Mouse (Mus musculus): Measurements from ENCODE around the gene Adm2. TPM values are rescaled to one million over a fixed set of nuclear protein-coding genes. Genes with fewer than 3 reads are reported as not detected.
A peak's percentile ranks its signal among the peaks of the same experiment; 100 is the strongest.

Adm2 gene
- polyA plus RNA-seq, 1 experiment, result not detected

DNA sequence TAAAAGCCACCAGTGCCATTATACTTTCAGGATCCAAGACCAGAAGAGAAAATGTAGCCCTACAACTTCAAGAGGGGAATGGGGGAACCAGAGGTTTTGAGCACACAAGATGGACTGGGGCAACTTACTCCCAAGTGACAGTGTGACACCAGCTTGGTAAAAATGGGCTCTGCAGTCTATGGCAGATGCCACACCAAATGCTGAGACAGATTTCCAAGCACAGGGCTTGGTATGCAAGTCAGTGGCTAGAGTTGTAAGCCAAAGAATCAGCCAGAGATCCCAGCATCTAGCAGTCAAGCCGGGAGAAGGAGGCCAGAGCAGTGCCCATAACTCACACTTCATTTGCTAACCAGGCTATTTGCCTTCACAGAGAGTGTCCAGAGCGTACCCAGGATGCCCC lies 24.8 kb upstream of the Adm2 start:
- no peak overlapping the region for H3K4me3 ChIP-seq (ENCODE audit: insufficient read depth, low read depth, low read length)
- H3K4me1 ChIP-seq (ENCODE audit: control insufficient read depth, insufficient read depth, insufficient read length, low read length), result no peaks in the 10 kb centered on the region
- no peak overlapping the region for H3K27ac ChIP-seq (replicated peaks; ENCODE audit: low read depth, low read length)

DNA sequence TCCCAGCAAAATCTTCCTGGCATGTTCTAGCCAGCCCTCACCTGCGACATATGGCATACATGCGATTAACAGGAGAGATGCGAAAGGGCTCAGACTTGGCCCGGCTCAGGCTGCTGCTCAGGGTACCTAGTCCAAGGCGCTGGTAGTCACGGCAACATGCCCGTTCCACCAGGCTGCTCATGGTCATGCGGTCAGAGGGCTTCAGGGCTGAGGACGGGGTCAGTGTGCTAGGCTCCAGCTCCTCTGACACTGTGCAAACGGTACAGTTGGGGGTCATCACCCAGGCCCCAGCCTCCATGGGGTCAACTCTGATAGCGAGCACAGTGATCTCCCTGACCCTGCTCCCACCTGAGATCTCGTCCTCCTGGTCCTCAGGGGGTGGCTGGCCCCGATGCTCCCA lies 22.3 kb upstream of the Adm2 start:
- H3K4me1 ChIP-seq (ENCODE audit: control insufficient read depth, insufficient read depth, insufficient read length, low read length), result no peaks in the 10 kb centered on the region
- H3K4me3 ChIP-seq (ENCODE audit: insufficient read depth, low read depth, low read length), result no peak overlapping the region
- no peak overlapping the region for H3K27ac ChIP-seq (replicated peaks; ENCODE audit: low read depth, low read length)

DNA sequence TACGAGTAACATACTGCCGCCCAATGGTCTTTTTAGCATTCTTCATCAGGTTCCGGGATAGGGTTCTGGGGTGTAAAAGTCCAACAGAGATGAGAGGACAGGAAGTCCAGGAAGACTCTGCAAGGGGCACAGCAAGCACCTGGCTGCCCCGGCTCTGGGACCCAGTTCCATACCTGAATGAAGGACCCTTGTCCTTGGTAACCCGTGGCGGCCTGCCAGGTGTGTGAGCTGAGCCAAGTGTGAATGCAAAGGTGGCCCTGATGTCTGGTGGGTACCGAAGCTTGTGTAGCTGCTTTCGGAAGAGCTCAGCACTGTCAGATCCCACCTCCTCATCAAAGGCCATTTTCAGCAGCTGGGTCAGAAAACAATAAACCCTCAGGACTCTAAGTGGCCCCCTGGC lies 21.9 kb upstream of the Adm2 start:
- Histone ChIP-seq H3K4me1 (ENCODE audit: control insufficient read depth, insufficient read depth, insufficient read length, low read length) (no peaks in the 10 kb centered on the region), H3K27ac (replicated peaks; ENCODE audit: low read depth, low read length) (no peak overlapping the region), H3K4me3 (ENCODE audit: insufficient read depth, low read depth, low read length) (no peak overlapping the region)

DNA sequence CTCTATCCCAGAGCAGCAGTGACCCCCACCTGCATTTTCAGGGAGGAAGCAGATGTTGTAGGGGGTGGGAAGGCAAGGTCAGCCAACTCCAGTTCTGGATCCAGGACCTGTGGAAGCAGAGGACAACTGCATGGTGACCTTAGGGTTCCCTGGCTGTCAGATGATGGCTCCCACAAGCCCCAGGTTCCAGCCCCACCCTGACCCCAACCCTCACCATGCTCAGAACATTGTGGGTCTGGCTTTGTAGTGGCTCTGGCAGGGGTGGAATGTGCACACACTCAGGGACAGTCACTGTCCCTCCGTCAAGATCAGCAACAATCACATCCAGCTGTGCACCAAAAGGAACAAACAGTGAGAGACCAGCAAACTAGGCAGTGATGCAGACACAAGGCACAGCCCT lies 16.6 kb upstream of the Adm2 start:
- H3K27ac ChIP-seq (replicated peaks; ENCODE audit: low read depth, low read length), result no peak overlapping the region
- peaks cover 16% of the 10 kb centered on the region for H3K4me1 ChIP-seq (ENCODE audit: control insufficient read depth, insufficient read depth, insufficient read length, low read length)
- H3K4me3 ChIP-seq (ENCODE audit: insufficient read depth, low read depth, low read length), result no peak overlapping the region

DNA sequence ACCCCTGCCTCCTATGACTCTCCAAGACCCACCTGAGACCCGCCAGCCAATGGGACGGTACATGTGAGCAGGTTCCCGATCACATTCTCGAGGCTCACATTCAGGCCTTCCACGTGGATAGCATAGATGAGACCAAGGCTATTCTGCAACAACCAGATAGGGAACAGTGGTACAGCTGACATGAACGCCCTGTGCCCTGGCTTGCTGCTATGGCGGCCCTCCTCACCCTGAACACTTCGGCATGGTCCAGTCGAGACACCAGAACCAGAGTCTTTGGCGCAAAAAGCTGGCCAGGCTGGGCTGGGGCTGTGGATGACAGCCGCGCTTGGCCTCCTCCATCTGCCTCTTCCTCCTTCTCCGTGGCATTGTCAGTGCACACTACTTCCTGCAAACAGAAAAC lies 15.1 kb upstream of the Adm2 start:
- no peak overlapping the region for H3K27ac ChIP-seq (replicated peaks; ENCODE audit: low read depth, low read length)
- H3K4me1 ChIP-seq (ENCODE audit: control insufficient read depth, insufficient read depth, insufficient read length, low read length), result peaks cover 24% of the 10 kb centered on the region
- no peak overlapping the region for H3K4me3 ChIP-seq (ENCODE audit: insufficient read depth, low read depth, low read length)

DNA sequence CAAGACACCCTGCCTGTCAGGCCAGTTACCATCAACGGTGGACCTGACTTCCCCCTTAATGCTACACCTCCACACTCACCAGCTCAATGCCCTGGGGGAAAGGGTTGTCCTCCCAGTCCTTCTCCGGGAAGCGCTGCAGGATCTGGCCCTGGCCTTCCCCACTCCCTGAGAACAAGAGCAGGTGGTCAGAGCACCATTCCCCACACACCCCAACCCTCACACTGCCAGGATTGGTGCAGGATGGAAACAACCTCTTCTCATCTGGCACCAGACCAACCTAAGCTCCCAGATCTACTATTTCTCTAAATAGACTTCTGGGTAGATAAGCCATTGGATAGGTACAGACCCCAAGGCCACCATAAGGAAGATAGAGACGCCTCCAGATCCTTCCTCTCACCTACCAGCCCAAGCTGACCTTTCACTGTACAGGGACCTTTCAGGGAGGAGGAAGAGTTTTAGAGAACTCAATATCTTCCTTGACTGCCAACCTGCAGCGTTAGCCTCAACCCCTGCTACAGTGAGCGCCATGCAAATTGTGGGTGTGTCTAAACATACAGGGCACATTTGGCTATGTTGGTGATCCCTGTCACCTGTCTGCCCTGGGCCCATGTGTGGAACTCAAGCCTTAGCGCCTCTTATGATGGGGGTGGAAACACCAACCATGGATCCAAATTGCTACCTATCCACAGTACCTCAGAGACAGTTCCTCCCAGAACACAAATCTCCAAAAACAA lies 13.9 kb upstream of the Adm2 start:
- H3K27ac ChIP-seq (replicated peaks; ENCODE audit: low read depth, low read length), result no peak overlapping the region
- H3K4me3 ChIP-seq (ENCODE audit: insufficient read depth, low read depth, low read length), result no peak overlapping the region
- H3K4me1 ChIP-seq (ENCODE audit: control insufficient read depth, insufficient read depth, insufficient read length, low read length), result peaks cover 32% of the 10 kb centered on the region

GRCm38 (mm10) chr15:89309962-89310498 lies 12.5 kb upstream of the Adm2 start:
- no peak overlapping the region for H3K4me3 ChIP-seq (ENCODE audit: insufficient read depth, low read depth, low read length)
- H3K4me1 ChIP-seq (ENCODE audit: control insufficient read depth, insufficient read depth, insufficient read length, low read length), result peaks cover 38% of the 10 kb centered on the region
- no peak overlapping the region for H3K27ac ChIP-seq (replicated peaks; ENCODE audit: low read depth, low read length)

- peak overlapping the region; percentile 88 for H3K4me3 ChIP-seq (ENCODE audit: insufficient read depth, low read depth, low read length)
- H3K27ac ChIP-seq (replicated peaks; ENCODE audit: low read depth, low read length), result no peak overlapping the region
- peaks cover 39% of the 10 kb centered on the region for H3K4me1 ChIP-seq (ENCODE audit: control insufficient read depth, insufficient read depth, insufficient read length, low read length)
Measured at GRCm38 (mm10) chr15:89313359-89313758, 9.2 kb upstream of the Adm2 start.

GRCm38 (mm10) chr15:89314107-89314506 lies 8.4 kb upstream of the Adm2 start:
- peaks cover 36% of the 10 kb centered on the region for H3K4me1 ChIP-seq (ENCODE audit: control insufficient read depth, insufficient read depth, insufficient read length, low read length)
- H3K4me3 ChIP-seq (ENCODE audit: insufficient read depth, low read depth, low read length), result peak overlapping the region; percentile 88
- no peak overlapping the region for H3K27ac ChIP-seq (replicated peaks; ENCODE audit: low read depth, low read length)

GRCm38 (mm10) chr15:89314511-89315189 lies 7.9 kb upstream of the Adm2 start:
- Histone ChIP-seq H3K27ac (replicated peaks; ENCODE audit: low read depth, low read length) (no peak overlapping the region), H3K4me3 (ENCODE audit: insufficient read depth, low read depth, low read length) (peak overlapping the region; percentile 88), H3K4me1 (ENCODE audit: control insufficient read depth, insufficient read depth, insufficient read length, low read length) (peaks cover 36% of the 10 kb centered on the region)

- H3K4me1 ChIP-seq (ENCODE audit: control insufficient read depth, insufficient read depth, insufficient read length, low read length), result peaks cover 31% of the 10 kb centered on the region
- H3K27ac ChIP-seq (replicated peaks; ENCODE audit: low read depth, low read length), result peak within 1 kb of the TSS; percentile 96
- peak within 1 kb of the TSS; percentile 88 for H3K4me3 ChIP-seq (ENCODE audit: insufficient read depth, low read depth, low read length)
Measured at GRCm38 (mm10) chr15:89315190-89315731, 7.3 kb upstream of the Adm2 start, which contains the start of gene Sbf1. Sbf1 (minus strand) TSS chr15:89315311.

- H3K4me3 ChIP-seq (ENCODE audit: insufficient read depth, low read depth, low read length), result peak overlapping the region; percentile 83
- H3K27ac ChIP-seq (replicated peaks; ENCODE audit: low read depth, low read length), result 0 out of 2 replicates have a peak overlapping the region, but pooled peaks have one; percentile 30
- H3K4me1 ChIP-seq (ENCODE audit: control insufficient read depth, insufficient read depth, insufficient read length, low read length), result peaks cover 24% of the 10 kb centered on the region
Measured at GRCm38 (mm10) chr15:89316146-89316545, 6.4 kb upstream of the Adm2 start.

DNA sequence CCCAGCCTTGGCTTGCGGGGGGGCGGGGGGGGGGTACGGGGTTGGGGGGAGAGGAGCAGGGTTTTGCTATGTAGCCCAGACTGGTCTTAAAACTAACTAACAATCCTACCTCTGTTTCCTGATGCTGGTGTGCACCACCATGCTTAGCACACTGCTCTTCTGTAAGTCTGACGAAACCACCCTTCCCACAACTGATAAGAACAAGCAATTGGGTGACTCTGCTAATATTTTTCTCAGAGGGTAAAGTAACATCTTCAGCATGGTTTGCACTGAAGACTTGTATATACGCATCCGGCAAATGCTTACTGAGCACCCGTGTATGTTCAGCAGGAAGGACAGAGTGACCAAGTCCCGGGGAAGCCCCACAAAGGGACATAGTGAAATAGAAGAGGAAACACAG lies 1.3 kb upstream of the Adm2 start:
- no peak overlapping the region for H3K4me3 ChIP-seq (ENCODE audit: insufficient read depth, low read depth, low read length)

DNA sequence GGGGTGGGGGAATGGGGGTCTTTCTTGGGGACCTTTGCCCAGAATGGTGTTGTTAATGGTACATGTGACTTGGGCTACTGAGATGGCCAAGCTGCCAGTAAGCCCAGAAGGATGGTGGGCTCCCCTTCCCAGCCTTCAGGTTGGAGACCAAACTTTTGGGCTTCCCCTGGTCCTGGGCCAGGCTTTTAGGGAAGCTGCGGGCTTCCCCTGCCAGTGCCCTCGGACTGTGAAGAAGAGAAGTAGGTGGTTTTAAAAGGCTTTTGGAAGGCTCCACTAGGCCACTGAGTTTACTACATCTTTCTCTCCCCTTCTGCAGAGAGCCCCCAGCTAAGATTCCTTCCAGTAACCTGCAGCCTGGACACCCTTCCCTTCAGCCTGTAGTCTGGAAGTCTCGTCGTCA lies 1.1 kb downstream of the Adm2 start:
- H3K4me1 ChIP-seq (ENCODE audit: control insufficient read depth, insufficient read depth, insufficient read length, low read length), result no peaks in the 10 kb centered on the region
- H3K4me3 ChIP-seq (ENCODE audit: insufficient read depth, low read depth, low read length), result no peak overlapping the region
- no peak overlapping the region for H3K27ac ChIP-seq (replicated peaks; ENCODE audit: low read depth, low read length)

More for the DNA sequence above, 1.3 kb upstream of the Adm2 start:
- Histone ChIP-seq H3K27ac (replicated peaks; ENCODE audit: low read depth, low read length) (no peak overlapping the region), H3K4me1 (ENCODE audit: control insufficient read depth, insufficient read depth, insufficient read length, low read length) (no peaks in the 10 kb centered on the region)

DNA sequence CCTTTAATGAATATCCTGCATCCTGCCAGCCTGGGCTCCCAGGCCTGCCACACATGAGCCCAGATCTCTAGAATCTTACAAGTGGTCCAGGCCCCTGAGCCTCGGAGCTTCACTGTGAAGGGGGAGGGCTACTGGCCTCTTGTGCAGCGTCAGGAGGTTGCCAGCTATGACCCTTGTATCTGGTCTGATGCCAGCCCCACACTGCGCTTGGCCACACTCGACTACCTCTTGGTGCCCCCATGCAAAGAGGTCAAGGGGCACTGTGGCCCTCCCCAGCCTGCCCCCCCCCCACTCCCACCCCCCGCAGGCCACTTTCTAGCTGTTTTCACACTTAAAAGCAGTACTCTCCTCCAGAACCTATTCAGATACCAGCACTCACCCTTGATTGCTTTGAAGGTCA lies 3.9 kb downstream of the Adm2 start:
- H3K27ac ChIP-seq (replicated peaks; ENCODE audit: low read depth, low read length), result no peak overlapping the region
- no peaks in the 10 kb centered on the region for H3K4me1 ChIP-seq (ENCODE audit: control insufficient read depth, insufficient read depth, insufficient read length, low read length)
- H3K4me3 ChIP-seq (ENCODE audit: insufficient read depth, low read depth, low read length), result no peak overlapping the region
